Mouse (Mus musculus) spleen, adult 2 months (tissue): ENCODE results near the gene Dapk2. TPM values are rescaled to one million over a fixed set of nuclear protein-coding genes. Genes with fewer than 3 reads are reported as not detected.
A peak's percentile ranks its signal among the peaks of the same experiment; 100 is the strongest.

ENCODE experiments used
- DNase-seq, 2 experiments: peaks; one replicate each; pipeline versions ENCODE4 v3.0.0 to v3.0.0-alpha.2; 2012 to 2021; ENCODE audit warnings: low spot score in 2 of 2, low read depth in 1 of 2
- H3K27ac ChIP-seq: fragments of 200-500 bp; 2 replicates; pipeline ENCODE4 v1.5.1; 2012; ENCODE audit warnings: low read length, inconsistent platforms; ENCODE audit not compliant: insufficient read depth
- H3K27me3 ChIP-seq: fragments of 200-500 bp; 2 replicates; pipeline ENCODE4 v1.6.1; 2012; ENCODE audit warnings: mild to moderate bottlenecking, moderate library complexity, low read length, inconsistent platforms; ENCODE audit not compliant: control insufficient read depth, insufficient read depth
- H3K36me3 ChIP-seq: fragments of 200-500 bp; 2 replicates; pipeline ENCODE4 v1.6.1; 2012; ENCODE audit warnings: mild to moderate bottlenecking, low read length, inconsistent platforms; ENCODE audit not compliant: control insufficient read depth, insufficient read depth
- H3K4me1 ChIP-seq: fragments of 200-500 bp; 2 replicates; pipeline ENCODE4 v1.6.1; 2011; ENCODE audit warnings: inconsistent platforms; ENCODE audit not compliant: control insufficient read depth, insufficient read depth, insufficient read length
- H3K4me3 ChIP-seq: fragments of 200-500 bp; 2 replicates; pipeline ENCODE4 v1.5.1; 2011; ENCODE audit warnings: mild to moderate bottlenecking, inconsistent platforms; ENCODE audit not compliant: insufficient read depth, insufficient read length; ENCODE audit errors: extremely low read depth
- CTCF ChIP-seq: fragments of 200-500 bp; IDR thresholded peaks from 2 replicates; pipeline ENCODE4 v1.5.1; 2011; ENCODE audit warnings: mild to moderate bottlenecking, inconsistent platforms; ENCODE audit not compliant: insufficient read depth, insufficient read length, insufficient replicate concordance; ENCODE audit errors: extremely low read depth
- POLR2A ChIP-seq: fragments of 200-500 bp; IDR thresholded peaks from 2 replicates; pipeline ENCODE4 v1.6.1; 2011; ENCODE audit warnings: low read depth, low read length, inconsistent platforms
- WGBS: fragments of 180-500 bp; shearing (Covaris S2); methylation state at CpG from one replicate; pipeline ENCODE4 v1.1.7; 2018; 5-methylcytosine and 5-hydroxymethylcytosine counted together
- polyA plus RNA-seq: library from polyadenylated mRNA; depleted of rRNA; stranded (reverse); fragments of >200 nt; gene quantifications from 2 replicates; pipeline ENCODE4 v1.2.3, GENCODE M21; 2012; rRNA removed

Dapk2 gene
- polyA plus RNA-seq = 7.3 and 11.9 TPM in 2 replicates

GRCm38 (mm10) chr9:66157958-66158830 lies at the start of gene Dapk2:
TSS of gene Dapk2 (plus strand) at chr9:66158223.
- Histone ChIP-seq H3K27ac (peak within 1 kb of the TSS; percentile 63), H3K36me3 (no peaks in the 10 kb centered on the region), H3K4me3 (peak within 1 kb of the TSS; percentile 52), H3K27me3 (peaks cover 6% of the 10 kb centered on the region), H3K4me1 (peaks cover 4% of the 10 kb centered on the region; the same call in 1 of the 2 replicates)
- peak; percentile 11 to 73 for DNase-seq
- peak; percentile 72 for TF ChIP-seq CTCF
- TF ChIP-seq POLR2A = no peak
- 3% methylated on average over 57 of the region's 58 CpGs for WGBS

GRCm38 (mm10) chr9:66109574-66109973 lies 48.4 kb upstream of the Dapk2 start:
- Histone ChIP-seq H3K27me3 (no peaks in the 10 kb centered on the region), H3K4me1 (no peaks in the 10 kb centered on the region), H3K4me3 (no peak overlapping the region), H3K36me3 (peaks cover 24% of the 10 kb centered on the region), H3K27ac (no peak overlapping the region)
- 95% methylated on average over 1 of the region's 1 CpGs for WGBS
- no peak for DNase-seq
- TF ChIP-seq CTCF (no peak), POLR2A (no peak)

GRCm38 (mm10) chr9:66110126-66110525 lies 47.9 kb upstream of the Dapk2 start:
- Histone ChIP-seq H3K36me3 (peaks cover 21% of the 10 kb centered on the region), H3K4me1 (no peaks in the 10 kb centered on the region), H3K27ac (no peak overlapping the region), H3K27me3 (no peaks in the 10 kb centered on the region), H3K4me3 (no peak overlapping the region)
- TF ChIP-seq POLR2A = no peak
- no peak for TF ChIP-seq CTCF
- 38% methylated on average over 8 of the region's 8 CpGs for WGBS
- DNase-seq = no peak

GRCm38 (mm10) chr9:66110611-66111379 lies 47.2 kb upstream of the Dapk2 start:
- Histone ChIP-seq H3K36me3 (peaks cover 18% of the 10 kb centered on the region), H3K4me1 (no peaks in the 10 kb centered on the region), H3K27ac (no peak overlapping the region), H3K4me3 (no peak overlapping the region), H3K27me3 (no peaks in the 10 kb centered on the region)
- 82% methylated on average over 8 of the region's 8 CpGs for WGBS
- DNase-seq = no peak
- TF ChIP-seq POLR2A (no peak), CTCF (no peak)

- no peaks in the 10 kb centered on the region for H3K27me3 ChIP-seq
- no peaks in the 10 kb centered on the region; the same call in 1 of the 2 replicates for H3K4me1 ChIP-seq
- no peak overlapping the region for H3K27ac ChIP-seq
- TF ChIP-seq POLR2A (no peak), CTCF (no peak)
- H3K36me3 ChIP-seq = peaks cover 3% of the 10 kb centered on the region; the same call in 1 of the 2 replicates
- 56% methylated on average over 3 of the region's 3 CpGs for WGBS
- no peak overlapping the region for H3K4me3 ChIP-seq
- DNase-seq = no peak
Measured at GRCm38 (mm10) chr9:66114341-66114740, 43.7 kb upstream of the Dapk2 start.

GRCm38 (mm10) chr9:66116890-66117289 lies 41.1 kb upstream of the Dapk2 start:
- H3K27me3 ChIP-seq = no peaks in the 10 kb centered on the region
- H3K27ac ChIP-seq = no peak overlapping the region
- no peaks in the 10 kb centered on the region; the same call in 1 of the 2 replicates for H3K36me3 ChIP-seq
- no peaks in the 10 kb centered on the region; the same call in 1 of the 2 replicates for H3K4me1 ChIP-seq
- TF ChIP-seq CTCF = no peak
- TF ChIP-seq POLR2A = no peak
- no peak overlapping the region for H3K4me3 ChIP-seq
- DNase-seq = no peak
- WGBS = 81% methylated on average over 8 of the region's 8 CpGs

- 78% methylated on average over 2 of the region's 2 CpGs for WGBS
- no peaks in the 10 kb centered on the region for H3K27me3 ChIP-seq
- TF ChIP-seq CTCF (no peak), POLR2A (no peak)
- no peaks in the 10 kb centered on the region; the same call in 1 of the 2 replicates for H3K4me1 ChIP-seq
- H3K4me3 ChIP-seq = no peak overlapping the region
- DNase-seq = no peak
- no peak overlapping the region for H3K27ac ChIP-seq
- no peaks in the 10 kb centered on the region; the same call in 1 of the 2 replicates for H3K36me3 ChIP-seq
Measured at GRCm38 (mm10) chr9:66119498-66119897, 38.5 kb upstream of the Dapk2 start.
